Mouse (Mus musculus): ENCODE measurements around the gene Tmem141. TPM values are rescaled to one million over a fixed set of nuclear protein-coding genes. Genes with fewer than 3 reads are reported as not detected.
A peak's percentile ranks its signal among the peaks of the same experiment; 100 is the strongest.

The Tmem141 gene
- total and polyA plus RNA-seq, 3 experiments = 10.9 to 25.3 TPM; not detected in 1

- TF ChIP-seq ZKSCAN1 (IDR thresholded peaks at IDR 0.05; ENCODE audit: low read depth, low read length) (no peak), MAFK (IDR thresholded peaks at IDR 0.05; ENCODE audit: borderline replicate concordance, low read depth, low read length) (no peak), RCOR1 (IDR thresholded peaks at IDR 0.05; ENCODE audit: low read depth, low read length) (no peak), POLR2A (IDR thresholded peaks at IDR 0.05; ENCODE audit: control insufficient read depth in 1 of 2, insufficient read depth in 1 of 2, low read depth in 1 of 2, low read length in 2 of 2, poor library complexity in 1 of 2) (no peak), RAD21 (IDR thresholded peaks at IDR 0.05; ENCODE audit: low read depth, low read length) (no peak), NRF1 (IDR thresholded peaks at IDR 0.05; ENCODE audit: insufficient read depth, low read depth, low read length, poor library complexity, severe bottlenecking) (no peak), POLR2AphosphoS2 (IDR thresholded peaks at IDR 0.05; ENCODE audit: low read length) (no peak), JUND (IDR thresholded peaks at IDR 0.05; ENCODE audit: low read depth, low read length) (no peak), CHD1 (IDR thresholded peaks at IDR 0.05; ENCODE audit: low read depth, low read length) (no peak), SIN3A (IDR thresholded peaks at IDR 0.05; ENCODE audit: low read length) (no peak), MYC (IDR thresholded peaks at IDR 0.05; ENCODE audit: low read depth, low read length) (no peak), POLR2AphosphoS5 (IDR thresholded peaks at IDR 0.05; ENCODE audit: borderline replicate concordance, low read depth, low read length) (no peak)
- no peak for DNase-seq (ENCODE audit: low read depth, low spot score)
- no peaks in the 10 kb centered on the region for H3K27me3 ChIP-seq (ENCODE audit: control insufficient read depth in 1 of 2, insufficient read depth in 2 of 2, low read length in 2 of 2)
- H3K36me3 ChIP-seq (ENCODE audit: control insufficient read depth in 1 of 2, insufficient read depth in 2 of 2, low read length in 2 of 2) = peaks cover 0 to 5% of the 10 kb centered on the region in 2 experiments; a peak in 2 of 4 replicates
- no peak overlapping the region for H3K4me3 ChIP-seq (ENCODE audit: control insufficient read depth in 1 of 2, insufficient read depth in 1 of 2, low read depth in 2 of 2, low read length in 2 of 2)
- H3K4me1 ChIP-seq (ENCODE audit: control insufficient read depth in 1 of 2, insufficient read depth in 2 of 2, low read length in 2 of 2) = peaks cover 0 to 14% of the 10 kb centered on the region in 2 experiments; a peak in 3 of 4 replicates
- no peaks in the 10 kb centered on the region for H3K9me3 ChIP-seq (replicated peaks; ENCODE audit: insufficient read depth, low read length)
- H3K27ac ChIP-seq (ENCODE audit: control insufficient read depth, low read depth, low read length) = no peak overlapping the region
- H3K9ac ChIP-seq (ENCODE audit: control insufficient read depth, low read depth, low read length, poor library complexity, severe bottlenecking) = no peak overlapping the region
- no peaks in the 10 kb centered on the region for H3K79me2 ChIP-seq (ENCODE audit: control insufficient read depth, insufficient read depth, low read length, poor library complexity)
Measured at GRCm38 (mm10) chr2:25616398-25616797, 5.4 kb downstream of the Tmem141 start.

- peak overlapping the region; percentile 55 for H3K9ac ChIP-seq (ENCODE audit: control insufficient read depth, low read depth, low read length, poor library complexity, severe bottlenecking)
- no peaks in the 10 kb centered on the region for H3K9me3 ChIP-seq (replicated peaks; ENCODE audit: insufficient read depth, low read length)
- H3K36me3 ChIP-seq (ENCODE audit: control insufficient read depth in 1 of 2, insufficient read depth in 2 of 2, low read length in 2 of 2) = peaks cover 0 to 16% of the 10 kb centered on the region in 2 experiments; a peak in 2 of 4 replicates
- H3K27me3 ChIP-seq (ENCODE audit: control insufficient read depth in 1 of 2, insufficient read depth in 2 of 2, low read length in 2 of 2) = no peaks in the 10 kb centered on the region
- DNase-seq (ENCODE audit: low read depth, low spot score) = no peak
- peaks cover 28% of the 10 kb centered on the region for H3K79me2 ChIP-seq (ENCODE audit: control insufficient read depth, insufficient read depth, low read length, poor library complexity)
- H3K4me1 ChIP-seq (ENCODE audit: control insufficient read depth in 1 of 2, insufficient read depth in 2 of 2, low read length in 2 of 2) = peaks cover 0 to 18% of the 10 kb centered on the region in 2 experiments; a peak in 3 of 4 replicates
- H3K4me3 ChIP-seq (ENCODE audit: control insufficient read depth in 1 of 2, insufficient read depth in 1 of 2, low read depth in 2 of 2, low read length in 2 of 2) = peak overlapping the region; percentile 27 to 37; a peak in 2 of 4 replicates
- peak overlapping the region; percentile 37 for H3K27ac ChIP-seq (ENCODE audit: control insufficient read depth, low read depth, low read length)
- TF ChIP-seq CHD2 (IDR thresholded peaks at IDR 0.05; ENCODE audit: low read length) (no peak), MYC (IDR thresholded peaks at IDR 0.05; ENCODE audit: low read depth, low read length) (0 out of 2 replicates have a peak, but pooled peaks have one; percentile 0), SIN3A (IDR thresholded peaks at IDR 0.05; ENCODE audit: low read length) (peak; percentile 13; the same call in 1 of the 2 replicates), E2F4 (IDR thresholded peaks at IDR 0.05; ENCODE audit: borderline replicate concordance, low read depth, low read length) (peak; percentile 3; the same call in 1 of the 2 replicates), MAX (IDR thresholded peaks at IDR 0.05; ENCODE audit: low read length) (no peak; the same call in 1 of the 2 replicates), UBTF (IDR thresholded peaks at IDR 0.05; ENCODE audit: borderline replicate concordance, insufficient read depth, low read depth, low read length) (no peak), POLR2A (IDR thresholded peaks at IDR 0.05; ENCODE audit: control insufficient read depth in 1 of 2, insufficient read depth in 1 of 2, low read depth in 1 of 2, low read length in 2 of 2, poor library complexity in 1 of 2) (no peak), SMC3 (IDR thresholded peaks at IDR 0.05; ENCODE audit: low read depth, low read length) (no peak), EP300 (IDR thresholded peaks at IDR 0.05; ENCODE audit: low read depth in 1 of 2, low read length in 2 of 2) (0 out of 4 replicates have a peak, but pooled peaks of 1 of the 2 experiments have one; percentile 1), POLR2AphosphoS2 (IDR thresholded peaks at IDR 0.05; ENCODE audit: low read length) (no peak), ETS1 (IDR thresholded peaks at IDR 0.05; ENCODE audit: low read depth, low read length) (peak; percentile 71; the same call in 1 of the 2 replicates), BHLHE40 (IDR thresholded peaks at IDR 0.05; ENCODE audit: borderline replicate concordance, low read depth, low read length) (no peak), RAD21 (IDR thresholded peaks at IDR 0.05; ENCODE audit: low read depth, low read length) (no peak), TAL1 (IDR thresholded peaks at IDR 0.05; ENCODE audit: low read length) (no peak)
Measured at GRCm38 (mm10) chr2:25608671-25609070, 13.1 kb downstream of the Tmem141 start.

All from MEL (cell line).